Mouse (Mus musculus): Measurements from ENCODE around the gene Samd4b. TPM values are rescaled to one million over a fixed set of nuclear protein-coding genes. Genes with fewer than 3 reads are reported as not detected.

Gene Samd4b
- polyA plus RNA-seq, 2 experiments, result 33.0 to 82.0 TPM

DNA sequence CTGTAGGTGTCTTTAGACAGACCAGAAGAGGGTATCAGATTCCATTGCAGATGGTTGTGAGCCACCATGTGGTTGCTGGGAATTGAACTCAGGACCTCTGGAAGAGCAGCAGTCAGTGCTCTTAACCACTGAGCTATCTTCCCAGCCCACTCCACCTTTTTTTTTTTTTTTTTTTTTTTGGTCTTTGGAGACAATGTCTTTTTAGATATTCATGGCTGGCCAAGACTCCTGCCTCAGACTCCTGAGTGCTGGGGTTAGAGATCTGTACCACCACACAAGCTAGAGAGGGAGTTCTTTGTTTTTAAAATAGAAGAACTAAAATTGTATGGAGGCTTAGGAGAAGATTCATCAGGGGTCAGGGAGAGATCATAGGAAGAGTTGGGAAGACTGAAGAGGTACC, 160.0 kb downstream of the Samd4b start:
- Histone ChIP-seq H3K36me3 (ENCODE audit: control insufficient read depth, insufficient read depth, low read length) (no peaks in the 10 kb centered on the region), H3K4me1 (ENCODE audit: control insufficient read depth, insufficient read depth, low read length) (peaks cover 22% of the 10 kb centered on the region), H3K27me3 (ENCODE audit: control insufficient read depth, insufficient read depth, low read length) (no peaks in the 10 kb centered on the region), H3K9me3 (ENCODE audit: control insufficient read depth, low read length) (no peaks in the 10 kb centered on the region), H3K4me3 (replicated peaks; ENCODE audit: low read length) (no peak overlapping the region), H3K4me2 (replicated peaks; ENCODE audit: low read depth, low read length, severe bottlenecking) (no peak overlapping the region), H3K27ac (replicated peaks; ENCODE audit: low read depth, low read length) (no peak overlapping the region), H3K9ac (ENCODE audit: low read depth, low read length, severe bottlenecking) (no peak overlapping the region)
- no peak for TF ChIP-seq POLR2A (IDR thresholded peaks at IDR 0.05; ENCODE audit: borderline replicate concordance, extremely low read depth, insufficient read depth, insufficient read length)
- DNase-seq (ENCODE audit: low spot score) (no peak), ATAC-seq (ENCODE audit: low FRiP score, low read depth) (no peak)

DNA sequence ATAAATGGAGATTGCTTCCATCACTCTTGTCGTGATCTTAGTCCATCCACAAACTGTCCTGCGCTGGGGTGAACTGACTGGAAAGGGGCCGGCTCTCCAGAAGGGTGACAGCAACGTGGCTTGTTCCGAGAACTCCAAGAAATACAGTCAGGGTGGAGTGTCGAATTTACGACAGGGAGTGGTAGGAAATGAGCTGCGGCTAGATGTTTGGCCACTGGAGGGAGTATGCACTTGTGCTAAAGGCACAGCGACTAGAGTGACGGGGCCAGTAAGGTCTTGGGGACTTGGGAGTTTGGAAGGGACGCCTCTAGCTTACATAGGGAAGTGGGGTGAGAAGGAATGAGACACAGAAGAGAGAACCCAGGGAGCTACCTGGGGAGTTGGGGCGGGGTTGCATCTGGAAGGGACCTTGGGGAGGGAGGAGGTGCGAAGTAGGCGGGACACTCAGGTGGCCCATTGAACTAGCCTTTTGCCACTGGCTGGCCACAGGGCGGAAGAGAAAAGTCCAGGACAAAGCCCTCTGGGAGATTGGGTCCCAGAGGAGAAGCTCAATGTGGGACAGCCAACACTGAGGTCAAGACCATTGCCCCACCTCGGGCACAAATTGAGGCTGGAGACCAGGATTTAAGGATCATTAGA, 160.9 kb downstream of the Samd4b start, which contains the start of gene Gmfg:
Gmfg (plus strand) TSS at position 516 of the 639 bp plus-strand sequence.
- Histone ChIP-seq H3K4me3 (replicated peaks; ENCODE audit: low read length) (peak within 1 kb of the TSS; percentile 94), H3K27ac (replicated peaks; ENCODE audit: low read depth, low read length) (peak within 1 kb of the TSS; percentile 67; the same call in 1 of the 2 replicates), H3K4me2 (replicated peaks; ENCODE audit: low read depth, low read length, severe bottlenecking) (peak within 1 kb of the TSS; percentile 67), H3K4me1 (ENCODE audit: control insufficient read depth, insufficient read depth, low read length) (peaks cover 22% of the 10 kb centered on the region), H3K9me3 (ENCODE audit: control insufficient read depth, low read length) (no peaks in the 10 kb centered on the region), H3K9ac (ENCODE audit: low read depth, low read length, severe bottlenecking) (peak within 1 kb of the TSS; percentile 57), H3K36me3 (ENCODE audit: control insufficient read depth, insufficient read depth, low read length) (peaks cover 5% of the 10 kb centered on the region; the same call in 1 of the 2 replicates), H3K27me3 (ENCODE audit: control insufficient read depth, insufficient read depth, low read length) (no peaks in the 10 kb centered on the region)
- TF ChIP-seq POLR2A (IDR thresholded peaks at IDR 0.05; ENCODE audit: borderline replicate concordance, extremely low read depth, insufficient read depth, insufficient read length), result no peak
- WGBS, result 2% methylated on average over 16 of the region's 16 CpGs
- DNase-seq (ENCODE audit: low spot score) (peak; percentile 88), ATAC-seq (ENCODE audit: low FRiP score, low read depth) (peak; percentile 32)

DNA sequence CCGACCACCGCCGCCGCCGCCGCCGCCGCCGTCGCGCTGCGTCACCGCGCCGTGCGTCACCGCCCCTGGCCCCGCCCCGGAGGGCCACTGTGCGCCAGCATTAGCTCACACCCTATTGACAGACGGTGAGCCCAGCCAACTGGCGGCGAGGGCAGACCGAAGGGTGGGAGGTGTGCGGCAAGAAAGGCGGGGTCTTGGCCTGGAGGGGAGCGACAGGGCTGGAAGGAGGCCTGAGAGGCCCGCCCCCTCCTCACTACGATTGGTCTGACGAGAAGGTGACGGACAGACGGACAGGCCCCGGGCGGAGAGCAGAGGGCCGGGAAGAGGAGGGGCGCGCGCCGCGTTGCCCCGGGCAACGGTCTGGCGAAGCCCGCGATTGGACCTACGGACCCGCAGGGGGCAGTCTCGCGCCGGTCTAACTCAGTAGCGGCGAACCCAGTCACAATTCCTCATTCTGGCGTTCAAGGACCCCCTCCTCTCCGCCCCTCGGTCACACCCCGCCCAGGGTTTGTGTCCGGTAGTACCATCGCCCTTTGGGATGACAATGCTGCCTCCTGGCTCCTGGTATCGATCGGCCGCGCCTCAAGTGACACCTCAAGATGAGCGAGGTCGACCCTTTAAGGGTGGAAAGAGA, 161.6 kb downstream of the Samd4b start:
- peak overlapping the region; percentile 94 for H3K9ac ChIP-seq (ENCODE audit: low read depth, low read length, severe bottlenecking)
- peak overlapping the region; percentile 94 for H3K4me3 ChIP-seq (replicated peaks; ENCODE audit: low read length)
- no peaks in the 10 kb centered on the region for H3K27me3 ChIP-seq (ENCODE audit: control insufficient read depth, insufficient read depth, low read length)
- ATAC-seq (ENCODE audit: low FRiP score, low read depth) (peak; percentile 97), DNase-seq (ENCODE audit: low spot score) (peak; percentile 99)
- H3K4me1 ChIP-seq (ENCODE audit: control insufficient read depth, insufficient read depth, low read length), result peaks cover 22% of the 10 kb centered on the region
- peaks cover 11% of the 10 kb centered on the region; the same call in 1 of the 2 replicates for H3K36me3 ChIP-seq (ENCODE audit: control insufficient read depth, insufficient read depth, low read length)
- TF ChIP-seq POLR2A (IDR thresholded peaks at IDR 0.05; ENCODE audit: borderline replicate concordance, extremely low read depth, insufficient read depth, insufficient read length), result peak; percentile 10; the same call in 1 of the 2 replicates
- under 1% methylated on average over 46 of the region's 64 CpGs for WGBS
- no peaks in the 10 kb centered on the region for H3K9me3 ChIP-seq (ENCODE audit: control insufficient read depth, low read length)
- H3K4me2 ChIP-seq (replicated peaks; ENCODE audit: low read depth, low read length, severe bottlenecking), result peak overlapping the region; percentile 67
- peak overlapping the region; percentile 67; the same call in 1 of the 2 replicates for H3K27ac ChIP-seq (replicated peaks; ENCODE audit: low read depth, low read length)

DNA sequence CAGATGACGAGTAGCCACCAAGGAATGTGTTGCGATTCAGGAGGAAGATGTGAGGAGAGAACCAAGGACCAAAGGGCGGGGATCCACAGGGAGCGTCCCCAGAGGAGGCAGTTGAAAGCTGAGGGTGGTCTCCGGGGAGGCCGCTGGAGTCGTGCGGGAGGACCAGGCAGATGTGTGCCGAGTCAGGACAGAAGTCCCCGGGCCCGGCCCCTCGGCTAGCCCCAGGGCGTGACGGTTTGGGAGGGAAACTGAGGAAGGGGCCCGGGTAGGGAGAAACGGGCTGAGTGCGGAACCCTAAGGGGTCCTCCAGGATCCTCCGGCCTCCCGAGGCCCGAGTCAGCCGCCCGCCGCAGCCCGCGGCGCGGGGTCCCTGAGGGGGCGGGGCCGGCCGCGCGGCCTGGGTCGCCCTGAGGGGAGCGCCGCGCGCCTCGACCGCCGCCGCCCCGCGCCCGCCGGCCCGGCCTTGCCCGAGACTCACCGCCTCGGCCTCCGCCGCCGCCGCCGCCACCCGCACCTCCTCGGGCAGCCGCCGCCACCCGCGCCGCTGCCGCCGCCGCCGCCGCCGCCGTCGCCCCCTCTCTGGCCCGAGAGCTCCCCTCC, 162.2 kb downstream of the Samd4b start:
- no peak for TF ChIP-seq POLR2A (IDR thresholded peaks at IDR 0.05; ENCODE audit: borderline replicate concordance, extremely low read depth, insufficient read depth, insufficient read length)
- Histone ChIP-seq H3K9ac (ENCODE audit: low read depth, low read length, severe bottlenecking) (peak overlapping the region; percentile 94), H3K4me3 (replicated peaks; ENCODE audit: low read length) (peak overlapping the region; percentile 94), H3K9me3 (ENCODE audit: control insufficient read depth, low read length) (no peaks in the 10 kb centered on the region), H3K4me1 (ENCODE audit: control insufficient read depth, insufficient read depth, low read length) (peaks cover 22% of the 10 kb centered on the region), H3K27ac (replicated peaks; ENCODE audit: low read depth, low read length) (no peak overlapping the region; the same call in 1 of the 2 replicates), H3K4me2 (replicated peaks; ENCODE audit: low read depth, low read length, severe bottlenecking) (peak overlapping the region; percentile 90), H3K27me3 (ENCODE audit: control insufficient read depth, insufficient read depth, low read length) (no peaks in the 10 kb centered on the region), H3K36me3 (ENCODE audit: control insufficient read depth, insufficient read depth, low read length) (peaks cover 12% of the 10 kb centered on the region; the same call in 1 of the 2 replicates)
- DNase-seq (ENCODE audit: low spot score) (peak; percentile 8), ATAC-seq (ENCODE audit: low FRiP score, low read depth) (peak; percentile 9; the same call in 1 of the 2 replicates)
- 5% methylated on average over 13 of the region's 70 CpGs for WGBS

DNA sequence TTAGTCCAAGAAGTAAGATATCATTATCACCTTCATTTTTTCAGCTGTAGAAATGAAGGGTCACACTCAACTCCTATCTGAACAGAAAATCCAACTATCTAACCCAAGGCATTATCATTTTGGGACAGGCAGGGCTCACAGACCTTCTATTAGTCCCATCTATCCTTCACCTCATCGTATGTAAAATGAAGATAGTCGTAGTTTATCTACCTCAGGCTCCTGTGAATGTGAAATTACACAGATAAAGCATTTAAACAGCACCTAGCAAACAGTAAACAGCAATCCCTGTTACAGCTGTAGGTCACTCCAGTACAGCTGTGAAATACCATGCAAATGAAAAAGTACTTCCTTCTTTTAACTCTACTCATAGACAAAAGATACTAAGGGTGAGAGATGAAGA, 165.7 kb downstream of the Samd4b start:
- Histone ChIP-seq H3K27ac (replicated peaks; ENCODE audit: low read depth, low read length) (no peak overlapping the region), H3K4me1 (ENCODE audit: control insufficient read depth, insufficient read depth, low read length) (peaks cover 19% of the 10 kb centered on the region), H3K27me3 (ENCODE audit: control insufficient read depth, insufficient read depth, low read length) (no peaks in the 10 kb centered on the region), H3K36me3 (ENCODE audit: control insufficient read depth, insufficient read depth, low read length) (peaks cover 17% of the 10 kb centered on the region), H3K9me3 (ENCODE audit: control insufficient read depth, low read length) (no peaks in the 10 kb centered on the region), H3K4me3 (replicated peaks; ENCODE audit: low read length) (no peak overlapping the region), H3K9ac (ENCODE audit: low read depth, low read length, severe bottlenecking) (no peak overlapping the region), H3K4me2 (replicated peaks; ENCODE audit: low read depth, low read length, severe bottlenecking) (no peak overlapping the region)
- DNase-seq (ENCODE audit: low spot score) (no peak), ATAC-seq (ENCODE audit: low FRiP score, low read depth) (no peak)
- WGBS, result 90% methylated on average over 2 of the region's 2 CpGs
- no peak for TF ChIP-seq POLR2A (IDR thresholded peaks at IDR 0.05; ENCODE audit: borderline replicate concordance, extremely low read depth, insufficient read depth, insufficient read length)
